Mouse (Mus musculus) thymus, adult 2 months (tissue): Measurements from ENCODE around the gene Atf7ip.

ENCODE experiments used
- CTCF ChIP-seq: fragments of 200-500 bp; IDR thresholded peaks from 2 replicates; pipeline ENCODE4 v1.5.1; 2012; ENCODE audit warnings: mild to moderate bottlenecking, control low read depth, low read length, moderate library complexity, borderline replicate concordance; ENCODE audit not compliant: control insufficient read depth, poor library complexity, insufficient read depth; ENCODE audit errors: extremely low read depth
- POLR2A ChIP-seq: fragments of 200-500 bp; IDR thresholded peaks from 2 replicates; pipeline ENCODE4 v1.6.1; 2012; ENCODE audit warnings: mild to moderate bottlenecking, low read length, control low read depth, moderate library complexity; ENCODE audit not compliant: control insufficient read depth, poor library complexity, insufficient read depth; ENCODE audit errors: extremely low read depth

- TF ChIP-seq POLR2A = no peak
- no peak for TF ChIP-seq CTCF
Observed at GRCm38 (mm10) chr6:136531792-136532230, 25.8 kb downstream of the Atf7ip start.
